Mouse (Mus musculus): ENCODE results near the gene Gkn1.

The Gkn1 gene

GRCm38 (mm10) chr6:87350829-87351228 is at the start of gene Gkn1:
Gkn1 (minus strand) TSS chr6:87350942.
- no peak for DNase-seq (ENCODE audit: extremely low read depth, low read depth)

GRCm38 (mm10) chr6:87399886-87400566 is 49.3 kb upstream of the Gkn1 start:
- DNase-seq (ENCODE audit: extremely low read depth, low read depth), result peak; percentile 89

GRCm38 (mm10) chr6:87399137-87399536 is 48.4 kb upstream of the Gkn1 start:
- peak; percentile 72 for DNase-seq (ENCODE audit: extremely low read depth, low read depth)

- DNase-seq (ENCODE audit: extremely low read depth, low read depth), result no peak
These were observed 44.0 kb upstream of the Gkn1 start for GRCm38 (mm10) chr6:87394783-87395182.

- DNase-seq (ENCODE audit: extremely low read depth, low read depth), result no peak
These were observed 42.9 kb upstream of the Gkn1 start for GRCm38 (mm10) chr6:87393466-87394205.

GRCm38 (mm10) chr6:87389455-87389989 is 38.8 kb upstream of the Gkn1 start:
- DNase-seq (ENCODE audit: extremely low read depth, low read depth), result no peak

- DNase-seq (ENCODE audit: extremely low read depth, low read depth), result peak; percentile 31
These were observed 38.1 kb upstream of the Gkn1 start, which contains the start of gene Gkn3 for GRCm38 (mm10) chr6:87388877-87389276. Gkn3 (minus strand) TSS chr6:87388935.

- DNase-seq (ENCODE audit: extremely low read depth, low read depth), result no peak
These were observed 35.9 kb upstream of the Gkn1 start for GRCm38 (mm10) chr6:87386681-87387080.

GRCm38 (mm10) chr6:87386203-87386602 is 35.5 kb upstream of the Gkn1 start:
- DNase-seq (ENCODE audit: extremely low read depth, low read depth), result no peak

GRCm38 (mm10) chr6:87384761-87385160 is 34.0 kb upstream of the Gkn1 start:
- DNase-seq (ENCODE audit: extremely low read depth, low read depth), result no peak

GRCm38 (mm10) chr6:87383926-87384691 is 33.4 kb upstream of the Gkn1 start:
- no peak for DNase-seq (ENCODE audit: extremely low read depth, low read depth)

- no peak for DNase-seq (ENCODE audit: extremely low read depth, low read depth)
These were observed 22.3 kb upstream of the Gkn1 start, which contains the start of gene Gkn2 for GRCm38 (mm10) chr6:87373057-87373456. Gkn2 (plus strand) TSS chr6:87373357.

GRCm38 (mm10) chr6:87369223-87369622 is 18.5 kb upstream of the Gkn1 start:
- no peak for DNase-seq (ENCODE audit: extremely low read depth, low read depth)

GRCm38 (mm10) chr6:87354441-87354840 is 3.7 kb upstream of the Gkn1 start:
- no peak for DNase-seq (ENCODE audit: extremely low read depth, low read depth)

GRCm38 (mm10) chr6:87335935-87336295 is 14.8 kb downstream of the Gkn1 start:
- no peak for DNase-seq (ENCODE audit: extremely low read depth, low read depth)

- DNase-seq (ENCODE audit: extremely low read depth, low read depth), result no peak
These were observed 15.4 kb downstream of the Gkn1 start, which contains the start of gene Antxr1 for GRCm38 (mm10) chr6:87335091-87335934. Antxr1 (minus strand) TSS chr6:87335821.

GRCm38 (mm10) chr6:87334361-87335090 is 16.2 kb downstream of the Gkn1 start:
- DNase-seq (ENCODE audit: extremely low read depth, low read depth), result no peak

- no peak for DNase-seq (ENCODE audit: extremely low read depth, low read depth)
These were observed 18.4 kb downstream of the Gkn1 start for GRCm38 (mm10) chr6:87332380-87332779.

GRCm38 (mm10) chr6:87328265-87329173 is 22.2 kb downstream of the Gkn1 start:
- no peak for DNase-seq (ENCODE audit: extremely low read depth, low read depth)

Measured in MEL-GATA-1-ER (cell line).